Mouse (Mus musculus) embryonic stem cell, embryonic (primary cell): Measurements from ENCODE around the gene Arhgef6.

Source experiments
- CTCF ChIA-PET, 4 experiments: fragments of 300-600 bp in 2 of 4; fragments of 350-600 bp in 2 of 4; sonication (Branson Sonifier 250); formaldehyde crosslinking; loops; one replicate each; lab custom pipeline; 2022; ENCODE audit warnings: inconsistent platforms in 2 of 4; lab: Charles Lee
- POLR2A ChIA-PET, 4 experiments: fragments of 300-600 bp in 2 of 4; fragments of 350-600 bp in 2 of 4; sonication (Branson Sonifier 250); formaldehyde crosslinking; loops; one replicate each; lab custom pipeline; 2022; ENCODE audit warnings: antibody characterized with exemption in 4 of 4, inconsistent platforms in 1 of 4; lab: Charles Lee

Gene Arhgef6

GRCm38 (mm10) chrX:57312066-57312465, 26.5 kb downstream of the Arhgef6 start:
- ChIA-PET POLR2A (no interaction called here), CTCF (no interaction called here)

- POLR2A ChIA-PET = interaction anchor here in 1 of 4 experiments (0.7 to 1.3 kb wide), 3 partner anchors 82 to 730 kb away, joined by 3 to 5 read pairs (median 3); partner anchors contain the start of gene Rbmx
- CTCF ChIA-PET = no interaction called here
Observed at GRCm38 (mm10) chrX:57309993-57310392, 28.5 kb downstream of the Arhgef6 start.

- CTCF ChIA-PET = no interaction called here
- POLR2A ChIA-PET = no interaction called here
Observed at GRCm38 (mm10) chrX:57306747-57307146, 31.8 kb downstream of the Arhgef6 start.

GRCm38 (mm10) chrX:57304784-57305287, 33.7 kb downstream of the Arhgef6 start:
- POLR2A ChIA-PET = no interaction called here
- CTCF ChIA-PET = no interaction called here

- POLR2A ChIA-PET = interaction anchor here in 1 of 4 experiments (0.5 to 0.6 kb wide), 2 partner anchors 31 to 1678 kb away, joined by 3 to 4 read pairs; no protein-coding TSS in a partner anchor
- CTCF ChIA-PET = no interaction called here
Observed at GRCm38 (mm10) chrX:57303188-57303878, 35.2 kb downstream of the Arhgef6 start.

- ChIA-PET CTCF (interaction anchor here in 1 of 4 experiments (0.5 kb wide), 1 partner anchor 196 kb away, joined by 6 read pairs; no protein-coding TSS in a partner anchor), POLR2A (no interaction called here)
Observed at GRCm38 (mm10) chrX:57298946-57299345, 39.6 kb downstream of the Arhgef6 start.

GRCm38 (mm10) chrX:57288458-57288857, 50.1 kb downstream of the Arhgef6 start:
- ChIA-PET CTCF (no interaction called here), POLR2A (no interaction called here)

GRCm38 (mm10) chrX:57286281-57286680, 52.2 kb downstream of the Arhgef6 start:
- CTCF ChIA-PET = interaction anchor here in 1 of 4 experiments (0.6 kb wide), 1 partner anchor 18 kb away, joined by 6 read pairs; no protein-coding TSS in a partner anchor
- POLR2A ChIA-PET = no interaction called here

GRCm38 (mm10) chrX:57282184-57282583, 56.3 kb downstream of the Arhgef6 start:
- CTCF ChIA-PET = no interaction called here
- POLR2A ChIA-PET = no interaction called here

- CTCF ChIA-PET = no interaction called here
- POLR2A ChIA-PET = no interaction called here
Observed at GRCm38 (mm10) chrX:57277560-57278335, 60.8 kb downstream of the Arhgef6 start.

GRCm38 (mm10) chrX:57263515-57263914, 75.0 kb downstream of the Arhgef6 start:
- POLR2A ChIA-PET = interaction anchor here in 1 of 4 experiments (0.6 kb wide), 1 partner anchor 532 kb away, joined by 3 read pairs; the partner anchor contains the start of gene Fhl1
- CTCF ChIA-PET = no interaction called here

- CTCF ChIA-PET = no interaction called here
- POLR2A ChIA-PET = no interaction called here
Observed at GRCm38 (mm10) chrX:57260744-57261143, 77.8 kb downstream of the Arhgef6 start.

- POLR2A ChIA-PET = no interaction called here
- CTCF ChIA-PET = interaction anchor here in 2 of 4 experiments (0.6 kb wide), 2 partner anchors 146 to 420 kb away, joined by 3 to 6 read pairs; no protein-coding TSS in a partner anchor
Observed at GRCm38 (mm10) chrX:57253329-57254055, 85.0 kb downstream of the Arhgef6 start.

- ChIA-PET CTCF (interaction anchor here in 1 of 4 experiments (0.9 kb wide), 1 partner anchor 98 kb away, joined by 3 read pairs; no protein-coding TSS in a partner anchor), POLR2A (no interaction called here)
Observed at GRCm38 (mm10) chrX:57238572-57238971, 100.0 kb downstream of the Arhgef6 start.

- POLR2A ChIA-PET = no interaction called here
- CTCF ChIA-PET = interaction anchor here in 2 of 4 experiments (0.7 to 1.0 kb wide), 2 partner anchors 100 to 126 kb away, joined by 3 read pairs; no protein-coding TSS in a partner anchor
Observed at GRCm38 (mm10) chrX:57235982-57236381, 102.5 kb downstream of the Arhgef6 start.

GRCm38 (mm10) chrX:57233596-57233995, 104.9 kb downstream of the Arhgef6 start:
- CTCF ChIA-PET = no interaction called here
- POLR2A ChIA-PET = interaction anchor here in 1 of 4 experiments (0.6 kb wide), 1 partner anchor 908 kb away, joined by 3 read pairs; no protein-coding TSS in a partner anchor

GRCm38 (mm10) chrX:57228178-57228577, 110.4 kb downstream of the Arhgef6 start:
- POLR2A ChIA-PET = no interaction called here
- CTCF ChIA-PET = no interaction called here

- ChIA-PET POLR2A (interaction anchor here in 1 of 4 experiments (0.8 kb wide), 1 partner anchor 729 kb away, joined by 8 read pairs; no protein-coding TSS in a partner anchor), CTCF (no interaction called here)
Observed at GRCm38 (mm10) chrX:57223301-57223700, 115.2 kb downstream of the Arhgef6 start.

- ChIA-PET CTCF (no interaction called here), POLR2A (no interaction called here)
Observed at GRCm38 (mm10) chrX:57221881-57222280, 116.6 kb downstream of the Arhgef6 start.
